Mouse (Mus musculus) liver, adult 2 months (tissue): Measurements from ENCODE around the gene Dlgap4.

Source experiments
- CTCF ChIP-seq: fragments of 200-500 bp; IDR thresholded peaks from 2 replicates; pipeline ENCODE4 v1.5.1; 2011; ENCODE audit warnings: low read depth, low read length, control low read depth
- POLR2A ChIP-seq: fragments of 200-500 bp; IDR thresholded peaks from 2 replicates; pipeline ENCODE4 v1.6.1; 2011; ENCODE audit warnings: low read length, control low read depth; ENCODE audit not compliant: insufficient read depth; ENCODE audit errors: extremely low read depth

GRCm38 (mm10) chr2:156688604-156689003 lies 75.1 kb downstream of the Dlgap4 start:
- TF ChIP-seq POLR2A, result no peak
- no peak for TF ChIP-seq CTCF
